Mouse (Mus musculus): ENCODE results near the gene Parpbp.

Parpbp gene

DNA sequence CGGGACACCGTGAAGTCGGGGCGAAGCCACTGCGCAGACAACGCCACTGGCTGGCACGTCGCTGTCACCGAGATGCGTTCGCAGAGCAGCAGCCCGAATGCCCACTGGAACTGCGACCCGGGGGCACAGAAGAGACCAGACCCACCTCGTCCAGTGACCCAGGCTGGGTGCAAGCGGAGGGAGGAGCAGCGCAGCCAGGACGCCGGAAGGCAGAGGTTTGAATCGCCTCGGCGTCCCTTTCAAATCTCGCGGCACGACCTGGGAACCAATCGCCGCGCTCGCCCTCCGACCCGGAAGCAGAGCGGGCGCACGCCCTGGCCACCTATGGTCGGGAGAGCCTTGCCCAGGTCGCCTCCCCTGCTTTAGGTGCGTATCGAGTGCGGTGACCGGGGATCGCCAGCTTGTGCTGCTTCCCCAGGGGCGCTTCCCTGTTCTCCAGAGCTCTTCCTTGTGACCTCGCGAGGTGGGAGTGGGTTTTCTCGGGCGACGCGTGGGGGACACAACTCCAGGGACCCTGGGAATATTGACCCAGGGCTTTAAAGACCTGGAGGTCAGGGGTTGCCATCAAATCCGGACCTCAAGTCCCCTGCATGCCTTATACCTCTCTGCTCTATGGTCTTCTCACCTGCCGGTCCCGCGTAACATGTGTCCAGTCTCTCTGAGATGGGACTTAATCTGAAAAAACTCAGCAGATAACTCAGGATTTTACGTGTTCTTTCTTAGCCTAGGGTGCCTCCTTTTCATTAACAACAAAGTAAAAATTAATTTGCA is at the start of gene Parpbp, which contains the start of gene Nup37:
Gene Parpbp (minus strand): TSS at position 235 of the 771 bp plus-strand sequence.
Gene Nup37 (plus strand): TSS at position 286 of the 771 bp plus-strand sequence.
- DNase-seq, result peak; percentile 91 to 92

DNA sequence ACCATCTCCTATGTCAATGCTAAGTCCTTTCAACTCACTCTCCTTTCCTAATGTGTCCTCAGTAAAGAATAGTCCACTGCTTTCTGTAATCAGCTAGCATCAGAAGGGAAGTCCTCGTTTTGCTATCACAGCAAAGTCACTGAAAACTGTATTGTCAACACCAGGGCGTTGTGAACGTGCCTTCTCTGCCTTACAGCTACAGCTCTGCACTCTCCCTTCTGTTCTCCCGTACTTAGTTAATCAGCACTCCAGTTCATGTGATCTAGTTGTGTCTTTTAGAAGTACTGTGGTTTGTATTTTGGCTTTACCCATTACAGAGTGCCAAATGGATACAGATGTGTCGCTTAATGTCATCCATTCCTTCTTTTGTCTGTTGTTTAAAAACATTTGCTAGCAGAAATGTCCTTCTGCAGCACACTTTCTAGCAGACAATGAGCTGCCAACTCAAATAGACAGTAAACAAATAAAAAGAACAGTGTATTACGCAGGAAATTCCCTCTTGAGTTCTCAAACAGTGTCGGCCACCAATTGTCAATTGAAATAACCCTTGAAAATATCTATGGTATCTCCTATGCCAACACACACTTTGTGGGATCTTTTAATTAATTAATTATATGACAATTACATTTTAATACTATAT is 20.8 kb upstream of the Parpbp start:
- no peak for DNase-seq

DNA sequence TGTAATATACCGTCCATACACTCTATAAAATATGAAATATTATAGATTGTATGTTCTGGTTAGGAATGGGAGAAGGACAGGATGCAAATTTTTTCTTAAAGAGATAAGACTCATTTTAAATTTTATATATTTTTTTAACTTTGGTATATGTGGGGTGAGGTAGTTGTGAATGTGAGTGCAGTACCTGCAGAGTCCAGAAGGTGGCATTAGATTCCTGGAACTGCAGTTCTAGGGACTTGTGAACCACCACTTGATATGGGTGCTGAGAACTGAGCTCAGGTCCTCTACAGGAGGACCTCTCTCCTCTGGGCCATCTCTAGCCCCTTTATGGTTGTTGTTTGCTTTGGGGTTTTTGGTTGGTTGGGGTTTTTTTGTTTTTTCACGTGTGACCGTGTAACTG is 19.4 kb upstream of the Parpbp start:
- DNase-seq, result peak in 1 of 2 experiments; percentile 20

DNA sequence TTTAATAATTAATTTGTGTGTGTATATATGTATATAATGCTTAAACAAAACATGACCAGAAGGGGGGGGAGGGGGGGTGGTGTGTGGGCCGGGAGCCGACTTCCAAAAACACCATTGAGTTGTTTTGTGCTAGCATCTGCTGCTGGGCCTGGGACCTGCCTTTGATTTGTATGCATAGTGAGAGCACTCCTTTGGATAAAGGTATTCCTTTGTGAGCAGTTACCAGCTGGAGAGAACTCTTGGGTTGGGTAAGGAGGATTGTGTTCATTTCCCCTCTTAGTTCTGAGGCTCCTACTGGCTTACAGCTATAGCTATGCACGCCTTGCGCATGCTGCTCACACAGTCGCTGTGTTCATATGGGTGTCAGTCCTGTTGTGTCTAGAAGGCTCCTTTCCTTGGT is 15.9 kb upstream of the Parpbp start:
- DNase-seq, result no peak

DNA sequence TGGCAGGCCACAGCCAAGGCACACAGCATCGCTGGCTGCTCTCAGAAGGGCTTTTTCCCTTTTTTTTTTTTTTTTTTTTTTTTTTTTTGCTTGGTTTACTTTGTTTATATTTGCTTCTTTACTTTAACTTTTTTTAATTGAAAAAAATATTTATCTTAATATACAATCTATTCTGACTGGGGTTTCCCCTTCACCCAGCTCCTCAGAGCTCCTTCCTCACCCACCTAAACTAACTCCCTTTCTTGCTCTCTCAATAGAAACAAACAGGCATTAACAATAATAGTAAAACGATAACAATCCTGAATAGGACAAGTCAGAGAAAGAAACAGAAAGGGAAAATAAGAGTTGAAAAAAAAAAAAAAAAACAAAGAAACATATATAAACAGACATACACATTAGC is 15.4 kb upstream of the Parpbp start:
- DNase-seq, result no peak

DNA sequence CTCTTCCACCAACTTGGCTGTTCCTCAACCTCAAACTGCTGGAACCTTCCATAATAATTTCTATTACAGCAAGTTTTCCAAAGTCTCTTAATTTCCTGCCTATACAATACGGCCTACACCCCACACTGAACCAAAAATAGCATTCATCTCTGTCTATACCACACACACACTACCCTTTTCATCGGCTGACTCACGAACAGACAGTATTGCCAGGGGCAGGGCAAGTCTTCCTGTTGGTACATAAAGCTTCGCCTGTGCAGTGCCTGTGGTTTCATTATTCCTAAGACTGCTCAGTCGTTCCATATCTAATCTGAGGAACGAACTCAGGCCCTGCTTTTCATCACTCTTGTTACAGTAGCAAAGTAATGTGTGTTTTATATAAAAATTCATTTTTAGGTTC is 4.9 kb upstream of the Parpbp start:
- DNase-seq, result no peak

DNA sequence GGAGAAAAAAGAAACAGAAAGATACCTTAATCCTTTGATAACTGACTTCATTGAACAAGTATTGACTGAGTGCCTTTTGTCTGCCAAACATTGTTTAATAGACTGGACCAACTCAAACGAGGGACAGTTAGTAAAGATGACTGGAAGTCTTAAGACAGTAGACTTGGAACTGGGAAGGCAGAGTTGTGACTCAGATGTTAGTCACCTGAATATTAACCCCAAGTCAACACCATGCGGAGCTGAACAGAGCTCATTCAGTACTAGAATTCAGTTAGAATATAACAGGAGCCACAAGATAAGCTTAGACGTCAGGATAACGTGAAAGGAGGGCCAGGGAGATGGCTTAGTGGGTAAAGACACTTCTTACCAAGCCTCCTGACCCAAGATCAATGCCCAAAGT is 3.6 kb upstream of the Parpbp start:
- DNase-seq, result no peak

DNA sequence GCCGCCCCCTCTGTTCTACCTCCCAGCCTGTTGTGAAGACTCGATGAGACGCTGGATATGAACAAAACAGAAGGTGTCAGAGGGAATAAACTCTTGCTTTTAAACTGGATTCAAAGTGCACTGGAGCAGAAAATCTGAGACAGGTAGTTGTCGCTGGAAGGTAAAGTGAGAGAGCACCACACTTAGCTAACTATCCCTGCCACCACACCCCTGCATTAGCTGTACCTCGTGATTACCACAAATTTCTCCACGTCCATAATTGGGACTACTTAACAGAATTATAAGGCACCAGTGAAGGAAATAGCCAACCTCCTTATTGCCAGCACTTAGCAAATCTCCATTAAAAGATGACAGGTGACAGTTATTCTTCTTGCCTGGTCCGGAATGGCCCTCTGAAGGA is 554 bp downstream of the Parpbp start:
- no peak for DNase-seq

DNA sequence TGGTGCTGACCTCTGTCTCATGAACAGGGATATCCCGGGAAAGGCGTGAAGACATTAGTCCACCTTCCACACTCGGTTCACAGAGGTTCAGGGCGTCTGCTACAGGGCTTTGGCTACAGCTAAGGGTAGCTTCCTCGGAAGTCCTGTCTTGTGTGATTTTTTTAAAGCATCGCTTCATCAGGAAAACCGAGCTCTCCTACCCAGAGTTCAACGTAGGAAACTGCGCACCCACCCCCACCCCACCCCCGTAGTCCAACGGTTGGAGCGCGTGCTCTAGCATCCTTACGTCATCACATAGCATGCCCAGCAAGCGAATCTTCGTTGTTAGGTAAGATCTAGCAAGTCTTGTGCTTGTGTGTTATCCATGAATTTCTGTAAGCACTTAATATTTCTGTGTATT is 11.1 kb downstream of the Parpbp start:
- DNase-seq, result no peak

DNA sequence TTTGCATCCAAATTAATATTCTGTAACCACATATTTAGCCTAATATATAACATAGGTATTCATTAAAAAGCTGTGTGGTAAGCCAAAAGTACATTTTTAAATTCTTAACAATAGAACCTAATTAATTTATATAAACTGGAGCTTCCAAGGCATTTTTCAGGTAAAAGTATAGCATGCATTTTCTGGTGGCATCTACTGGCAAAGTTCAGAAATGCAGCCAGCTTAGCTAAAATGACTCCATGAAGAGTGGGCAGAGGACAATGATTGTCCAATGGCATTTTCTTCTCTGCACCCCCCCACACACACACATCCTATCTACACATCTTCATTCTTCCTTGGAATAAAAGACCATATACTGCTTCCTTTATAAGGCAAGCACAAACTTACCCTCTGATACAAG is 27.0 kb downstream of the Parpbp start:
- no peak for DNase-seq

DNA sequence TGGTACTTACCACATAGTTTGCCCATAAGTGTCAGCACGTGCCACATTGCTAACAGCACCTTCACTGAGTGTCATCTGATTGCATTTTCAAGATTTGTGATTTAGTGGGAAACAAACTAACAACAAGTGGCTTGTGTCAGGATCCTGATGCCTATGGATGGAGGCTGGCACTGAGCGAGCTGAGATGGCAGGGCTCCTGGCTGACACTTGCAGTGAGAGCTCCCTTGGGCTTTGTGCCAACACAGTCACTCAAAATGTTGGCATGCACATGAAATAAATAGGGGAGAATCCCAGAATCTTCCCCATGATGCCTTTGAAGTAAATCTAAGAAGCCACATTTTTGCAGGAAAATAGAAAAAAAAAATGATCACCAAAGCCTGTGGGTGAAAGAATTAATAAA is 33.5 kb downstream of the Parpbp start:
- no peak for DNase-seq

DNA sequence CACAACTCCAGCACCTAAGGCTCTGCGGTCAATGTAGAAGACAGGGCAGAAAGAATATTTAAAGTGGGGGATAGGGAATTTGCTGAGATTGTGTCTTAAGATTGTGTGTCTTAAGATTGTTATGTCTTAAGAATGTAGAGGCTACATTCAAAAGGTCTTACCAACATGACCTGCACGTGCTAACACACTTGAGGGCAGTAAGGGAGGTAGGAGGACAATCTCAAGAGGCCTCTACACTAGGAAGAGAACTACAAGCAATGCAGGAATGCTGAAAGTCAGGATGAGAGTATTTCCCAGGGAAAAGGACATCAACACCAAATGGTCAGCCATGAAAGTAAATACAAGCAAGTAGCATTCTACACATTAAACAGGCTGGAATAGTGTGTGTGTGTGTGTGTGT is 40.6 kb downstream of the Parpbp start:
- no peak for DNase-seq

DNA sequence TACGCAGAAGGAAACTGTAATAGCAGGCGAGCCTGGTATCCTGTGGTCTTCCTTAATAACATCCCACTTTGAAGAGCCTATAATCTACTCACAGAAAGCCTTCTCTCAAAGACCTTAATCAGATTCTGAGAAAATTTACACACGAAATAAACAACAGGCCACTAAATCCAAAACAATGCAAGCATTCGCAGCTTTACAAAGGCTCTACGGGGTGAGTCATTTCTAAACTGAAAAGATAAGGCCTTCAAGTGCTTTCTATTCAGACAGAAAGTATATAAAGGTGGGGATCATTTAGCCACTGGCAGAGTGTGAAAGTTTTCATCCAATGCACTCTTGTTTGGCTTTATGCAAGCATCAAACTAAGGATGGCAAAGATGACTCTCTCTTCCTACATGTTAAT is 56.0 kb downstream of the Parpbp start, which contains the start of gene Pmch:
Gene Pmch (plus strand): TSS at position 301 of the 400 bp plus-strand sequence.
- no peak for DNase-seq

DNA sequence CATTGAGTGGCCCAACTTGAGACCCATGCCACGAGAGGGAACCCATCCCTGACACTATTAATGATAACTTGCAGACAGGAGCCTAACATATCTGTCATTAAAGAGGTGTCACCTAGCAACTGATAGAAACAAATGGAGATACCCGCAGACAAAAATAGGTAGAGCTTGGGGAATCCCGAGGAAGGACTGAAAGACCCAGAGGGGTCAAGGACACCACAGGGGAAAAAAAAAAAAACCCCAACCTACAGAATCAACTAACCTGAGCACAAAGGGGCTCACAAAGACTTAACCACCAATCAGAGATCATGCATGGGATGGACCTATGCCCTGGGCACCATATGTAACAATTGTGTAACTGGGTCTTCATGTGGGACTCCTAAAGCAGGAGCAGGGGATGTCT is 79.4 kb downstream of the Parpbp start:
- DNase-seq, result no peak

DNA sequence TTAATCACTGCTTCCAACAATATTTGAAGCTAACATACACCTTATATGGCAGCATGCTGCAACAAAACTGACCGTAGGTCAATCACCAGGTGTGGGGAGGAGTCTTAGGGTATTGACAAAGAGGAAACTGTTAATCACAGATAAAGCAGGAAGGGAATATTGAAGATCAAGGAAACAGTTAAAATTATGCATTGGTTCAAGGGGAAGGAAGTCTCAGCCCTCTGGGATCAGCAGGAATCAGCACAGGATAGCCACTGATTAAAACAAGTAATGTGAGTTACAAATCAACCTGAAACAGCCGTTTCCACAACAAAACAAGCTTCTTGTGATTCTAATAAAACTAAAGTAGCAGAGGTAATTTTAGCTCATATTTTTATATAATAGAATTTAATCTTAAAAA is 81.9 kb downstream of the Parpbp start:
- no peak for DNase-seq

DNA sequence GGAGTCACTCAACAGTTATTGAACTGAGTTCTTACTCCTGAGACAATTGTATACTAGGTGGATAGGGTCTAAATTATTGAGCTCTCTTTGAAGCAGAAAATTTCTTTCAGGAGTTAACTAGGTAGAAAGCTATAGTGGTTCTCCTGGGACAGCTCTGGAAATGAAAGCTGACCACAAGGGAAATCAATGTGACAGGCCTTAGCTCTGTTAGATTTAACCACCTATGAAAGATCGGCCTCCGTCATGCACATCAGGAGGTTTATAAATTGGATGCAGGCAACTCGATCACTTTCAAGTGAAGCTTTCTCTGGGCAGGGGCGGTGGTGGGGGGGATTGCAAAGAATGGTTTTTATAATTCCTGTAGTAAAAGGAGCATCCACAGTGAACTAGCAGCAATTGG is 83.3 kb downstream of the Parpbp start:
- DNase-seq, result no peak

DNA sequence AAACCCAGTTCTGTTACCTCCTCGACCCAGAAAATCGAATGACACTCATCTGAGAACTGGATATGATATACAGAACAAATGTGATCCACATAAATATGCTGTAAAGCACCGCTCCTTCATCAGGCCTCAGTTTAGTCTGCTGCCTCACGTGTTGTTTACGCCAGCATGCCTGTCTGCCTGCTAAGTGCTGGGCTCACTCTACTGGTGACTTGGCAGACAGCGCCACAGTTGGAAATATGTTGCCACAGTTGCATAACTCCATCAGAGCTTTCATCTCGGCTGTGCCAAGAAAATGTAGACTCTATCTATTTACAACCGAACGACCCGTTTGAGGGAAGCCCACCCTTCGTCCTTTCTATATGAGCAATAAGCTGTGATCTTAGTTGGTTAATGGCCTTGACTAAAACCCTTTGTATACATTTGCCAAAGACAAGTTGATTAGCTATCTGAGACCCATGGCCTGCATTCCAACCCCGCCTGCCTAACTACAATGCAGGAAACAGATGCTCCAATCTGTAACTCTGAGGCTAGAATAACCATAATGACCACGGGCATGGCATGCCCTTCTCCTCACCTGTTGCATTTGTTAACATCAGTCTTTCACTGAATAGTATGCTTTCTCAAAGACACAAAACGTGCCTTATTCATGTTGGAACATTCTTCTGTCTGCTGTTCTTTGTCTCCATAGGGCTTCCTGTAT is 89.6 kb downstream of the Parpbp start:
- DNase-seq, result no peak

DNA sequence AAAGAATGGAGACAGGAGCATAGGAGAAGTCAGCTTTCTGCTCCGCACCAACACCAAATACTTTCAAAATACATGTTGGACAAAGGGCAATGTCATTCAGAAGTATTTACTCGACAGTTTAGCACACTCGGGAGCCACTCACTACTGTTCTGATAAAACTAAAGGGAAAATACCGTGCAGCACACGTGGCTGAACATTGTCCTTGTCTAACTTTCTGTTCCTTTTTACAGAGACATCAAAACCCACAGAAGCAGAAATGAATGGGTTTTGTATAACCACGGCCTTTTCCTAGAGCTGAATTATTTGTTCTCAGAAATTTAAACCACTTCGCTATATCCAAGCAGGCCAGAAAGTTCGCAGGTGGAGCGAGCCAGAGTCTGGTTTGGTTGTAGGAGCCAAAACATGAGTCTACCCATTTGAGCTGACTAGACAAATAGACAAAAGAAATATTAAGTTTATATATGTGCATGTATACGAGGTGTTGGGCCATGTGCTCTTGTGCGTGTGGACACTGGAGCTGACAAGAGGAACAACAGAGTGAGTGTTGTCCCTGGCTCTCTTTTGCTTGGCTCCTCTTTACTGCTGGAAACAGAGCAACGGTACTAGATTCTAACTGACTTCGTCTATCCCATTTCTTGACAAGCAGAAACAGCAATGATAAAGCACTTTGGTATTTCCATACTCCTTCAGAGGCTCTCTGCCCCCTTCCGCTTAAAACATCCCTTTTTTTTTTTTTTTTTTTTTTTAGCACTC is 92.3 kb downstream of the Parpbp start:
- no peak for DNase-seq

DNA sequence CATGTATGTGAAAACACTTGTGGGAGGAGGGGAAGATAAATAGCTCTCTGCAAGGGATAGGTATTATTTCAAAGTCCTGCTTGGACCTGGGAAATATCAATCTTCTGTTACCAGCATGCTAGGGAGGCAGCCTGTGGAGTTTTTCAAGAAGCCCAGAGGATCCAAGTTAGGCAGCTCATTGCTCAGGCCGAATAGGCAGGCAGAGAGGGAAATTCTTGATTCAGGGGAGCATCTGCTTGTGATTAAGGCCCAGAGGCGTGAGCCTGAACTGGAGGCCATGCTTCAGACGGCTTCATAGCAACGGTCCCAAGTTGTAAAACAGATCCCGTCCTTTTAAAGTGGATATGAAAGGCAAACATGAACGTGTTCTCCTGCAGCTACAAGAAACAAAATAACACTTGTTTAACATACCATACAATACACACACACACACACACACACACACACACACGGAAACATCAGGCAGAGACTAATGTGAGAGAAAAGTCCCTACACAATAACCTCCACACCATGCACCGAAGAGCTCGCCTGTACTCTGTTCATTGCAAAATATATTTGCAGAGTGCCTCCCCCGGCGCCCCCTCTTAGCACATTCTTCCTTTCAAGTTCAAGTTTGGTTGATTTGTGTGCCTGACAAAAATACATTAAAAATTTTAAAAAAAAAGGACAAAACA is 100.5 kb downstream of the Parpbp start:
- no peak for DNase-seq

DNA sequence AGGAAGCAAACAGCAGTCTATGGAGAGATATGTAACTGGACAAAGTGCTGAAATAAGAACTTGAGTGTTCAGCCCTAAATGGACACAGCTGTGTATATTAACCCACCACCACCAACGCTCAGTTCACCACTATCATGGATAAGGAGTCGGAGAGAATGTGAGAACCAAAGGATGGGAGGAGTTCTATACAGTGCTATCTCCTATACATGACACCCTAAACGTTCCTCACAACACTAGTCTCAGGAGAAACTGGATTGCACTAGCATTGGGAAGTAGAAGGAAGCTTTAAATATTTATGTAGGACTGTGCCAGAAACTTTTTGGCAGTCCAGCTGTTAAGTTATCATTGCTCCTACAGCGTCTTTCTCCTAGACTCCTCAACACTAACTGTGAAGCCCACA is 102.4 kb downstream of the Parpbp start:
- DNase-seq, result no peak
